Mouse (Mus musculus): ENCODE results near the gene Eef1g.

GRCm38 (mm10) chr19:8989066-8989566 is 22.3 kb downstream of the Eef1g start, which contains the start of gene Ahnak:
- TF ChIP-seq CTCF (conservative IDR thresholded peaks at IDR 0.05; ENCODE audit: insufficient read depth, insufficient read length, low read depth, low read length): no peak
- no peak for TF ChIP-seq POLR2A (IDR thresholded peaks at IDR 0.05; ENCODE audit: low read depth, low read length)

All from kidney, adult 2 months (tissue).